Mouse (Mus musculus) lung, postnatal 36 days (tissue): ENCODE results near the gene Gucy2e.

Experiments used
- DNase-seq: peaks from one replicate; pipeline ENCODE4 v3.0.0; 2022; ENCODE audit warnings: mixed read lengths

The Gucy2e gene

DNA sequence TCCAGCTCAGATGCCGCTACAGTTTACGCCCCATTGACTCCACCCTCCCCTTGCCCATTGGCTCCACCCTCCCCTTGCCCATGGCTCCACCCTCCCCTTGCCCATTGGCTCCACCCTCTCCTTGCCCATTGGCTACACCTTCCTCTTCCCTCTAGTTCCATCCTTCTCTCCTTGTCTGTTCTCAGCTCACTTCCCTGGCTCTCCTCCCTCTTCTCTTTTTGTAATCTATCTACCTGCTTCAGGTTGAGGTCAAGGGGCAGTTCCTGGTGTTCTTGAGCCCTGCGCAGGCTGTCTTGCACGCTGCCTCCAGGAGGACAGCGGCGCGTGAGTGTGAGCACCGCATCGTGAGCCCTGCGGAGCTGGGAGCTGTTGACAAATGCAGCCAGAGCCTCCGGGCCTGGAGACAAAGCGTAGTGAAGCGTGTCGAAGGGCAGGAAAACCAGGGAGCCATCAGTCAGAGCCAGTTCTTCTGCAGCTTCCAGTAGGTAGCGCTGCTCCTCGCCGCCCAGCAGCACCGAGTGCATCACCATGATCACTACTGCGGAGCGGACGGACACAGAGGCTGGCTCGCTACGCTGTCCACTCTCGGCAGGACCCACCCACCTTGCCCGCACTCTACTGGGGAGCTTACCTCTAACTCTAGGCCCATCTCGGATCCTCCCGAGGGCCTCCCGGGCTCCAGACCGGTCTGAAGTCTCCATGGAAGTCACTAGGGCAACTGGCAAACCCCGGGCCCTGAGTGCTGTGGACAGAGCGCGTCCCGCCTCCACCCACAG lies 1.4 kb downstream of the Gucy2e start:
- DNase-seq, result peak; percentile 84

- no peak for DNase-seq
Observed at GRCm38 (mm10) chr11:69233141-69233540, 3.7 kb downstream of the Gucy2e start.

- DNase-seq, result no peak
Observed at GRCm38 (mm10) chr11:69230420-69230819, 6.4 kb downstream of the Gucy2e start.

GRCm38 (mm10) chr11:69225715-69226114 lies 11.1 kb downstream of the Gucy2e start:
- no peak for DNase-seq

DNA sequence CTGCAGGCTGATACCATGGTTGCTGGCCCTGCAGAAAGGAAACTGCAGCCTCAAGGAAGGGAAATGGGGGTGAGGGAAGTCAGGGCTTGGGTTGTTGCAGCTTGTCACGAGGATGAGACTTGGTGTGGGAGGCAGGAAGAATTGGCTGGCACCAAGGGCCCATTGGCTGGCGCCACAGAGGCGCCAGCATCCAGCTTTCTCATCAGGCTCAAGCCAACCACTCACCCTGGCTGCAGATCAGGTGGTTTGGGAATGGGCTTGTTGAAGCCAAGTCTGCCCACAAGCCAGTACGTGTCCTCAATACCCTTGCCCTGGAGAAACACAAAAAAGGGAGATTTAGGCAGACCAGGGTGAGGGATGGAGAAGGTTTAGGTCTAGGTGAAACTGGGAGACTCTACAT lies 13.7 kb downstream of the Gucy2e start:
- no peak for DNase-seq

GRCm38 (mm10) chr11:69221070-69221469 lies 15.8 kb downstream of the Gucy2e start:
- no peak for DNase-seq

- DNase-seq, result no peak
Observed at GRCm38 (mm10) chr11:69218661-69219060, 18.2 kb downstream of the Gucy2e start.

- no peak for DNase-seq
Observed at GRCm38 (mm10) chr11:69217411-69217810, 19.4 kb downstream of the Gucy2e start.

- no peak for DNase-seq
Observed at GRCm38 (mm10) chr11:69211431-69211830, 25.4 kb downstream of the Gucy2e start.

- DNase-seq, result no peak
Observed at GRCm38 (mm10) chr11:69202469-69203230, 34.2 kb downstream of the Gucy2e start.

GRCm38 (mm10) chr11:69200231-69200630 lies 36.6 kb downstream of the Gucy2e start:
- DNase-seq, result no peak

DNA sequence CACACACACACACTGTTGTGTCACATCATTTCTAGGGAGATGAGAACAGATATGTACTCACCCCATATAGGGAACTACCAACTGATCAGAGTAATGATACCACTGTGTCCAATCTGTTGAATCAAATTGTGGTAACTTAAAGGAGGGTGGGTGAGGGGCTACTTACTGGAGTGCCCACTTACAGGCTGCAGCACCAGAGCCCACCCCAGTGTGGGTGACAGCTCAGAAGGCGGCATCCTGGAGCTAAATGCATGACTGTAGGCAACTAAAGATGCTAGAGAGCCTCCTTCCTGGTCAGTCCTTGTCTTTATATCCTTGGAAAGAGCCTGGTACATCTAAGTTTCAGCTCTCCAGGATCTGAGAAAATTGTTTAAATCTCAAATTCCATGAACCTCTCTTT lies 37.6 kb downstream of the Gucy2e start:
- no peak for DNase-seq

GRCm38 (mm10) chr11:69197743-69198142 lies 39.1 kb downstream of the Gucy2e start, which contains the start of gene Alox8:
Alox8 (minus strand) TSS chr11:69197843.
- DNase-seq, result no peak

DNA sequence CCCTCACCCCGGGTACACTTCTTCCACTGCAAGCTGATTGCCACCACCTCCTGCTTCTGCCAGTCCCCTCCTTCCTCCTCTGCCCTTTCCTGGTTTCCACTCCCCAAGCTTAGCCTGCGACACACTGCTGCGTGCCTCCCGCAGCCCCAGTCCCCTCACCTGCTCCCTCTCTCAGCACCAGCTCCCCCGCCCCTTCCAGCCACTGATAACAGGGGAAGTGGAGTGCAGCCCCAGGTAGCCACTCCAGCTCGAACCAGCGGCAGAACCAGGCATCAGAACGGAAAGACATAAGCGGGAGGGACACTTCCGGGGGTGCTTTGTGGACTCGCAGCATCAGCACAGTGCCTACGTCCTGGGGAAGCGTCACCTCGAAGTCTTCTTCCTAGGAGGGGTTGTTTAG lies 39.6 kb downstream of the Gucy2e start:
- no peak for DNase-seq

DNA sequence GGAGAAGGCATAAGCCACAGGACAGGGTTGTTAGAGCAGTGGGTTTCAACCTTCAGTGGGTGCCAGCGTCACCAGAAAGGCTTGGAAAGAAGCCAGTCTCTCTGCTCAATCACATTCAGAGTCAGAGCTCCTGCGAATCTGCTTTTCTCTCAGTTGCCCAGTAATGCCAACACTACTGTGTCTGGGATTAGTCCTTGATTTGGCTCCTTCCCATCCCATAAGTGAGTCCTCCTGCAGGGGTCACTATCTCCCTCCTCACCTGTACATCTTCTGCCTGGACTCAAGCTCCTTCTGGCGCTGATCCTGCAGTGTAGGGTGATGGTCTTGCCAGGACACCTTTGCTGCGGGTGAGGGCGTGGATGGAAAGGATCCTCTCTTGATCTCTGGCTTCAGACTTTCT lies 40.1 kb downstream of the Gucy2e start:
- DNase-seq, result no peak

DNA sequence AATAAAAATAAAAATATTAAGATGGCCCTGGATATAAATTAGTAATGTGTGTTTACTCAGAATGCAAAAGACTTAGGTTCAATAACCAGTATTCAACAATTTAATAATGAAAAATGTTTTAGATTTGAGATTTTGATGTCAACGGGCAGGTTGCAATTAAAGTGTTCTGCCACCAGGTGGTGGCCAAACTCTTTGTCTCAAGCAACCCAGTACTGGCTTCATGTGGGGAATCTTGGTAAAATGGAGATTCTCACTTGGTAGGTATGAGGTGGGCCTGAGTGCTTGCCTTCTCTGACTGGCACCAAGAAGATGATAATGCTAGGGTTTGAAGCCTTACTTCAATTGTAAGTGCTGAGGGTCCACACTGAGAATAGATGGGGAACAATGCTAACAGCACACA lies 44.0 kb downstream of the Gucy2e start:
- peak; percentile 30 for DNase-seq

DNA sequence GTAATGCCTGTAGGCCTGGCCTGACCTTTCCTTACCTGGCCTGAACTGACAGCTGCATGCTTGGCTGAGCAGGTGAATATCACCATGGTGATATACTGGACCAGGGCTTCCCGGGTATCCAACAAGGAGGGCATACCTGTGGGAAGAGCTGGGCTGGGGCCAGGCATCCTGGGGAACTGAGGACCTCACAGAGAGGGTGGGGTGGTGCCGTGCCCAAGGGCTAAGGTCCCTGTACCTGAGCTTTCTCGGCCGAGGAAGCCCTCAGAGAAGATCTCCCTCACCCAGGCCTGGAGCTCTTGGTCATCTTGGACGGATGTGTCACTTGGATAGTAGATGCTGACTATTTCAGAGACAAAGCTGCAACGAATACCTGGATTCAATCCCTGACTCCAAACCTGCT lies 50.9 kb downstream of the Gucy2e start:
- DNase-seq, result no peak

GRCm38 (mm10) chr11:69185031-69185430 lies 51.8 kb downstream of the Gucy2e start:
- no peak for DNase-seq

- DNase-seq, result no peak
Observed at GRCm38 (mm10) chr11:69180120-69180519, 56.7 kb downstream of the Gucy2e start.

- no peak for DNase-seq
Observed at GRCm38 (mm10) chr11:69179512-69179911, 57.3 kb downstream of the Gucy2e start.

GRCm38 (mm10) chr11:69178525-69178924 lies 58.3 kb downstream of the Gucy2e start:
- DNase-seq, result no peak

DNA sequence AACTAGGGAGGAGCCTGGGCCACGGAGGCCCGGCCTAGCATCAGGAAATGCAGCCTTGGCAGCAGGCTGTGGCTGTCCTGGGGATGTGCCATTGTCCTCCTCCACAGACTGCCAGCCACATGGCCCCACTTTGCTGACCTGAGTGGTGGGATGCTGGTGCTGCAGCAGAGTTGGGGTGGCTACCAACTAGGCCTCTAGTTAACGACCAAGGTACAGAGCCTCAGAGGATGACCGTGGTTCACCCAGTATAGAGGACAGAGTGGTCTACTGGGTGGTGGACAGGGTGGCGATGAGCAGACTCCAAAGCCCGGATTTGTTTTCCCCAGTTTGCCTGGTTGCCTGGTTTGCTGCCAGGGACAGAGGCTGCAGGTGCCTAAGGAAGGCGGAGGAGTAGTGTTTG lies 62.1 kb downstream of the Gucy2e start:
- DNase-seq, result no peak

GRCm38 (mm10) chr11:69172606-69173005 lies 64.2 kb downstream of the Gucy2e start:
- DNase-seq, result no peak

- peak; percentile 68 for DNase-seq
Observed at GRCm38 (mm10) chr11:69171626-69172025, 65.2 kb downstream of the Gucy2e start.
